Mouse (Mus musculus) forebrain, embryonic 11.5 days (tissue): Measurements from ENCODE around the gene Cdk6. TPM values are rescaled to one million over a fixed set of nuclear protein-coding genes. Genes with fewer than 3 reads are reported as not detected.

Experiments used
- ATAC-seq: fragments of 200-750 bp; cut with Nextera tagmentation; replicated peaks from 2 replicates; pipeline ENCODE4 v1.8.0; 2017; ENCODE audit warnings: moderate TSS enrichment; ENCODE audit not compliant: low FRiP score
- DNase-seq: peaks from one replicate; pipeline ENCODE4 v3.0.0-alpha.2; 2017; ENCODE audit warnings: low spot score
- H3K27ac ChIP-seq: fragments of 300-500 bp; sonication (generic); 2 replicates; pipeline ENCODE4 v1.5.1; 2014; ENCODE audit warnings: low read depth, low read length
- H3K27me3 ChIP-seq: fragments of 300-500 bp; sonication (generic); 2 replicates; pipeline ENCODE4 v1.6.1; 2014; ENCODE audit warnings: mild to moderate bottlenecking, low read length, mixed read lengths; ENCODE audit not compliant: control insufficient read depth, insufficient read depth
- H3K36me3 ChIP-seq: fragments of 300-500 bp; sonication (generic); 2 replicates; pipeline ENCODE4 v1.6.1; 2014; ENCODE audit warnings: mild to moderate bottlenecking, low read length, moderate library complexity, mixed read lengths; ENCODE audit not compliant: control insufficient read depth, insufficient read depth
- H3K4me1 ChIP-seq: fragments of 300-500 bp; sonication (generic); replicated peaks from 2 replicates; pipeline ENCODE4 v1.6.1; 2014; ENCODE audit warnings: low read length, mixed read lengths; ENCODE audit not compliant: control insufficient read depth, insufficient read depth
- H3K4me2 ChIP-seq: fragments of 300-500 bp; sonication (generic); 2 replicates; pipeline ENCODE4 v1.6.1; 2014; ENCODE audit warnings: low read depth, mild to moderate bottlenecking, low read length, moderate library complexity, mixed read lengths; ENCODE audit not compliant: severe bottlenecking
- H3K4me3 ChIP-seq: fragments of 300-500 bp; sonication (generic); 2 replicates; pipeline ENCODE4 v1.5.1; 2014; ENCODE audit warnings: low read depth, low read length
- H3K9ac ChIP-seq: fragments of 300-500 bp; sonication (generic); 2 replicates; pipeline ENCODE4 v1.6.1; 2014; ENCODE audit warnings: low read length
- H3K9me3 ChIP-seq: fragments of 300-500 bp; sonication (generic); 2 replicates; pipeline ENCODE4 v1.6.1; 2016; ENCODE audit warnings: low read length, mixed read lengths; ENCODE audit not compliant: control insufficient read depth
- WGBS: fragments of 180-500 bp; shearing (Covaris S2); extraction: QIAGEN DNeasy Blood & Tissue Kit; methylation state at CpG from one replicate; pipeline ENCODE4 v1.1.7; 2014; 5-methylcytosine and 5-hydroxymethylcytosine counted together
- polyA plus RNA-seq: library from polyadenylated mRNA; unstranded; fragments of >200 nt; fragmentation: Nextera tagmentation; extraction: Ambion mirVana; gene quantifications from 2 replicates; pipeline ENCODE4 v1.2.1, GENCODE M21; 2014

The Cdk6 gene
- polyA plus RNA-seq, 1 experiment from 2014 or later = 21.3 TPM

- H3K36me3 ChIP-seq = no peaks in the 10 kb centered on the region
Observed at GRCm38 (mm10) chr5:3472311-3473156, 131.2 kb downstream of the Cdk6 start.

DNA sequence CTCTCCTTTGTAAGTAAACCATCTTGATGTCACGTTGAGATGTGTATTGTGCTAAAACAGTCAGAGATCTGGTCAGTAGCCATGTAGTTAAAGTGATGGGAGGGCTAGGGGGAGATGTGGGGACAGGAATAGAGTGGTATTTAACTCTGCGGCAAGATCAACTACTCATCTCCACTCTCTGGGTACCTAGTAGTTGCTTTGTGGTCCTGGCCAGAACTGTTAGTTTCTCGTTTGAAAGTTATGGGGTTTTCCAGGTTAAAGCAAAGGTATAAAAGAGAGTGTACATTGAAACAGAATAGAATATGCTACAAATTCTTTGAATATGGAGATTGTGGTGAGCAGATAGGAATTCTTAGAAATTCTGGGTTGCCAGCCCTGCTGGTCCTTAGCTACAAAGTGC, 136.4 kb downstream of the Cdk6 start:
- Histone ChIP-seq H3K4me2 (no peak overlapping the region), H3K4me3 (no peak overlapping the region), H3K9ac (no peak overlapping the region), H3K27me3 (no peaks in the 10 kb centered on the region), H3K4me1 (no peaks in the 10 kb centered on the region), H3K36me3 (no peaks in the 10 kb centered on the region), H3K27ac (no peak overlapping the region), H3K9me3 (no peaks in the 10 kb centered on the region)
- WGBS = 80% methylated on average over 3 of the region's 3 CpGs
- ATAC-seq = no peak
- no peak for DNase-seq

More at GRCm38 (mm10) chr5:3472311-3473156, 131.2 kb downstream of the Cdk6 start:
- no peak overlapping the region for H3K9ac ChIP-seq
- ATAC-seq = no peak
- DNase-seq = no peak
- no peaks in the 10 kb centered on the region for H3K9me3 ChIP-seq
- no peak overlapping the region for H3K4me3 ChIP-seq
- 92% methylated on average over 22 of the region's 22 CpGs for WGBS
- no peaks in the 10 kb centered on the region for H3K4me1 ChIP-seq
- no peak overlapping the region for H3K4me2 ChIP-seq
- no peak overlapping the region for H3K27ac ChIP-seq
- no peaks in the 10 kb centered on the region for H3K27me3 ChIP-seq

GRCm38 (mm10) chr5:3478216-3478615, 136.9 kb downstream of the Cdk6 start:
- no peaks in the 10 kb centered on the region for H3K4me1 ChIP-seq

GRCm38 (mm10) chr5:3479016-3479795, 137.9 kb downstream of the Cdk6 start:
- no peaks in the 10 kb centered on the region for H3K36me3 ChIP-seq
- no peak overlapping the region for H3K27ac ChIP-seq
- no peak overlapping the region for H3K4me3 ChIP-seq
- no peak for ATAC-seq
- H3K27me3 ChIP-seq = no peaks in the 10 kb centered on the region
- H3K9me3 ChIP-seq = no peaks in the 10 kb centered on the region
- H3K9ac ChIP-seq = no peak overlapping the region
- DNase-seq = no peak
- H3K4me2 ChIP-seq = no peak overlapping the region
- WGBS = 91% methylated on average over 7 of the region's 7 CpGs
- H3K4me1 ChIP-seq = no peaks in the 10 kb centered on the region

More at GRCm38 (mm10) chr5:3478216-3478615, 136.9 kb downstream of the Cdk6 start:
- Histone ChIP-seq H3K27ac (no peak overlapping the region), H3K4me2 (no peak overlapping the region), H3K9ac (no peak overlapping the region), H3K4me3 (no peak overlapping the region), H3K36me3 (no peaks in the 10 kb centered on the region), H3K27me3 (no peaks in the 10 kb centered on the region), H3K9me3 (no peaks in the 10 kb centered on the region)
- ATAC-seq (no peak), DNase-seq (no peak)
- WGBS = 96% methylated on average over 8 of the region's 8 CpGs

- ATAC-seq (no peak), DNase-seq (no peak)
- Histone ChIP-seq H3K4me3 (no peak overlapping the region), H3K9ac (no peak overlapping the region), H3K27me3 (no peaks in the 10 kb centered on the region), H3K27ac (no peak overlapping the region), H3K9me3 (no peaks in the 10 kb centered on the region), H3K4me1 (no peaks in the 10 kb centered on the region), H3K36me3 (no peaks in the 10 kb centered on the region), H3K4me2 (no peak overlapping the region)
- WGBS = 95% methylated on average over 9 of the region's 9 CpGs
Observed at GRCm38 (mm10) chr5:3480637-3481395, 139.5 kb downstream of the Cdk6 start.

DNA sequence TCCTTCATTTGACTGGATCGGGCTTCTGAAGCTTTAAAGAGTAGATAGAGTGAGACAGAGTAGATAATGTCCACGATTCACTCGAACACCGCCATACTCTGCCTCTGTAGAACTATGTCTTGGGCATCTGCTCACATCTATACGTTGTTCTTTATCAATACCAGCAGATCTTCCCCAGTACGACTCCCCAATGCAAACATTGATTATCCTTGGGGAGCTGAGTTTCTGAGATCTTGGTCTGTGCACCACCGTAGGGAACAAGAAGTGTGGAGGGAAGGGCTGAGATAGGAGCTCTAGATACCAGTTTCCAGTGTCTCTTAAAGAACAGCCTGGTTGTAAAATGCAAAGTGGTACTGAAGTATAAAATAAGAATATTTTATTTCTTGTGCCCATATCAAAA, 141.2 kb downstream of the Cdk6 start:
- no peaks in the 10 kb centered on the region for H3K36me3 ChIP-seq
- no peak overlapping the region for H3K9ac ChIP-seq
- H3K4me1 ChIP-seq = no peaks in the 10 kb centered on the region
- H3K9me3 ChIP-seq = no peaks in the 10 kb centered on the region
- no peak overlapping the region for H3K4me3 ChIP-seq
- H3K27ac ChIP-seq = no peak overlapping the region
- WGBS = 94% methylated on average over 7 of the region's 7 CpGs
- ATAC-seq (no peak), DNase-seq (no peak)
- no peak overlapping the region for H3K4me2 ChIP-seq
- H3K27me3 ChIP-seq = no peaks in the 10 kb centered on the region

DNA sequence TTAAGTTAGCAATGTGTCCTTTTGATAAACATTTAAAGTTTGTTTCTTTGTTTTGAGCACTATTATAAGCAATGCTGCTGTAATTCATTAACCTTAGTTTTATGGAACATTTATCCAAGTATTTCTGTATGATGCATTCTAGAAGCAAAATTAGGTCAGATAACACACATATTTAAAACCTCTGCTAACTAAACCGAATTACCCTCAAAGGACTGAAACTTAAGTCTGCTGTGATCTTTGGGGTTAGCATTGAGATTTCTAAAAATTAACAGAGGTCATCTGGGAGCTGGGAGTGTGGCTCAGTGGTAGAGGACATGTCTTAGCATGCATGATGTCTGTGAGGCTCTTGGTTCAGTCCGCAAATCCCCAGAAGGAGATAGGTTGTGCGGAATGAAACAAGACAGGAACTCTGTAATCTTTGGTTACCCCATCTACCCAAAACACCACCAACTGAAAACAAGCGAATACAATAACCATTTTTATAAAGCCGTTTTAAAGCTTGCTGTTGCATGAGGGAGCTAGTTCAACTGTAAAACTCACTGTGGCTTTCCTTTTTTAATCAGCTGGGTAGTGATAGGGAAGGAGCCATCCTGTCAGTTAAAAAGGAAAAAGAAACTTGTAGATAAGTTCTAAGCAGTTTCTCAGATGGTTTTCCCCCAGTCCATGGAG, 141.9 kb downstream of the Cdk6 start:
- Histone ChIP-seq H3K4me2 (no peak overlapping the region), H3K27me3 (no peaks in the 10 kb centered on the region), H3K4me1 (no peaks in the 10 kb centered on the region), H3K27ac (no peak overlapping the region), H3K9ac (no peak overlapping the region), H3K4me3 (no peak overlapping the region), H3K9me3 (no peaks in the 10 kb centered on the region), H3K36me3 (no peaks in the 10 kb centered on the region)
- WGBS = 94% methylated on average over 5 of the region's 5 CpGs
- ATAC-seq (no peak), DNase-seq (no peak)
